Mouse (Mus musculus): ENCODE measurements around the gene Mef2c.

Gene Mef2c

GRCm38 (mm10) chr13:83607883-83608581, 104.2 kb downstream of the Mef2c start:
- DNase-seq (ENCODE audit: inconsistent age in 2 of 2, low spot score in 1 of 2) = no peak

- DNase-seq (ENCODE audit: inconsistent age in 2 of 2, low spot score in 1 of 2) = peak in 1 of 2 experiments; percentile 35
Measured at GRCm38 (mm10) chr13:83608851-83609516, 105.2 kb downstream of the Mef2c start.

GRCm38 (mm10) chr13:83609517-83609878, 105.7 kb downstream of the Mef2c start:
- no peak for DNase-seq (ENCODE audit: inconsistent age in 2 of 2, low spot score in 1 of 2)

GRCm38 (mm10) chr13:83610124-83610523, 106.3 kb downstream of the Mef2c start:
- no peak for DNase-seq (ENCODE audit: inconsistent age in 2 of 2, low spot score in 1 of 2)

GRCm38 (mm10) chr13:83612195-83612594, 108.4 kb downstream of the Mef2c start:
- no peak for DNase-seq (ENCODE audit: inconsistent age in 2 of 2, low spot score in 1 of 2)

GRCm38 (mm10) chr13:83615875-83616274, 112.0 kb downstream of the Mef2c start:
- DNase-seq (ENCODE audit: inconsistent age in 2 of 2, low spot score in 1 of 2) = no peak

- DNase-seq (ENCODE audit: inconsistent age in 2 of 2, low spot score in 1 of 2) = peak in 1 of 2 experiments; percentile 17
Measured at GRCm38 (mm10) chr13:83624651-83625050, 120.8 kb downstream of the Mef2c start.

GRCm38 (mm10) chr13:83627429-83627828, 123.6 kb downstream of the Mef2c start:
- peak; percentile 19 to 59 for DNase-seq (ENCODE audit: inconsistent age in 2 of 2, low spot score in 1 of 2)

GRCm38 (mm10) chr13:83628139-83628538, 124.3 kb downstream of the Mef2c start:
- DNase-seq (ENCODE audit: inconsistent age in 2 of 2, low spot score in 1 of 2) = no peak

GRCm38 (mm10) chr13:83633155-83633554, 129.3 kb downstream of the Mef2c start:
- DNase-seq (ENCODE audit: inconsistent age in 2 of 2, low spot score in 1 of 2) = no peak

GRCm38 (mm10) chr13:83635218-83635617, 131.4 kb downstream of the Mef2c start:
- no peak for DNase-seq (ENCODE audit: inconsistent age in 2 of 2, low spot score in 1 of 2)

GRCm38 (mm10) chr13:83637666-83638065, 133.8 kb downstream of the Mef2c start:
- DNase-seq (ENCODE audit: inconsistent age in 2 of 2, low spot score in 1 of 2) = no peak

GRCm38 (mm10) chr13:83638735-83639134, 134.9 kb downstream of the Mef2c start:
- no peak for DNase-seq (ENCODE audit: inconsistent age in 2 of 2, low spot score in 1 of 2)

- DNase-seq (ENCODE audit: inconsistent age in 2 of 2, low spot score in 1 of 2) = no peak
Measured at GRCm38 (mm10) chr13:83649051-83649450, 145.2 kb downstream of the Mef2c start.

GRCm38 (mm10) chr13:83649795-83650476, 146.1 kb downstream of the Mef2c start:
- DNase-seq (ENCODE audit: inconsistent age in 2 of 2, low spot score in 1 of 2) = no peak

- no peak for DNase-seq (ENCODE audit: inconsistent age in 2 of 2, low spot score in 1 of 2)
Measured at GRCm38 (mm10) chr13:83650807-83651206, 147.0 kb downstream of the Mef2c start.

GRCm38 (mm10) chr13:83651941-83652548, 148.2 kb downstream of the Mef2c start:
- peak; percentile 14 to 38 for DNase-seq (ENCODE audit: inconsistent age in 2 of 2, low spot score in 1 of 2)

- DNase-seq (ENCODE audit: inconsistent age in 2 of 2, low spot score in 1 of 2) = no peak
Measured at GRCm38 (mm10) chr13:83652560-83652959, 148.7 kb downstream of the Mef2c start.

GRCm38 (mm10) chr13:83654889-83655769, 151.3 kb downstream of the Mef2c start:
- DNase-seq (ENCODE audit: inconsistent age in 2 of 2, low spot score in 1 of 2) = peak; percentile 75 to 94

- no peak for DNase-seq (ENCODE audit: inconsistent age in 2 of 2, low spot score in 1 of 2)
Measured at GRCm38 (mm10) chr13:83656094-83656493, 152.3 kb downstream of the Mef2c start.

GRCm38 (mm10) chr13:83656773-83657172, 152.9 kb downstream of the Mef2c start:
- DNase-seq (ENCODE audit: inconsistent age in 2 of 2, low spot score in 1 of 2) = peak in 1 of 2 experiments; percentile 44

Measured in adrenal gland, adult (tissue).